Mouse (Mus musculus): ENCODE results near the gene Pcdh15.

The Pcdh15 gene

DNA sequence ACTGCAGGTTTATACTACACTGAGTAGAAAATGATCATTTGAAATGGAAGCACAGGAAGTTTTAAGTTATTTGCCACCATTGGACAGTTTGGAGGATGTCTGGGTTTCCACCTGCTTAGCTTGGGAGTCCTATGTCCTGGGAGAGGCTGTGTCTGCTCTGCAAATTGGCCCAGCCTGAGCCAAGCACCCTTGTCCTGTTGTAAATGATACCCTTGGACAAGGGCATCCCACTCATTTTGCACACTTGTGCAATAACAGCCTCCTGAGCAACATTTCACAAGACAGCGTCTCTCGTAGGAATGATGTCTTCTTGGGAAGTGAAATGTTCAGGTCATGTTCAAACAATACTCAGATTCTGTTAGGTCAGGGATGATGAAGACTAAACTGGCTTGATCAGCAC lies 1456.2 kb downstream of the Pcdh15 start:
- no peaks in the 10 kb centered on the region for H3K27me3 ChIP-seq (ENCODE audit: insufficient read depth, low read length)
- no peaks in the 10 kb centered on the region for H3K36me3 ChIP-seq (ENCODE audit: insufficient read depth, low read length)
- no peaks in the 10 kb centered on the region for H3K4me1 ChIP-seq (replicated peaks; ENCODE audit: low read depth, low read length)
- H3K4me3 ChIP-seq (replicated peaks; ENCODE audit: low read length) = no peak overlapping the region
- no peaks in the 10 kb centered on the region for H3K9me3 ChIP-seq (ENCODE audit: low read length)
- no peak for TF ChIP-seq POU5F1 (IDR thresholded peaks at IDR 0.05; ENCODE audit: borderline replicate concordance, low read length)
- no peak for TF ChIP-seq CTCF (conservative IDR thresholded peaks at IDR 0.05; ENCODE audit: low read length)
- TF ChIP-seq NANOG (IDR thresholded peaks at IDR 0.05; ENCODE audit: borderline replicate concordance, low read length) = no peak

DNA sequence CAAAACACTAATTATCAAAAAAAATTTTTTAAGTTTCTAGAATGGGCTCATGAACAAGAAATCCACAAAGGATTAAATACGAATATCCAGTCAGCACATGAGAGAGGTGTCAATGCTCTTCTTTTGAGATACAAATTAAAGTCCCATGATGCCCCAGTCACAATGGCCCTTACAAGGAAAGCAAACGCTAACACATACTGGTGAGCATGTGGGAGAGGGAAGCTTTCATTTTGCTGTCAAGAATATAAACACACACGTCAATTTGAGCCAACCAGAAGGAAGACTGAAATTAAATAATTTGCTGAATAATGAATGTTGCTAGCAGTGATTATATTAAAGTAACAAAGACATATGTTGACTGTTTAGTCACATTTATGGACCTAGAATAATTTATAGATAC lies 1470.5 kb downstream of the Pcdh15 start:
- H3K9me3 ChIP-seq (ENCODE audit: low read length) = no peaks in the 10 kb centered on the region
- H3K4me1 ChIP-seq (replicated peaks; ENCODE audit: low read depth, low read length) = no peaks in the 10 kb centered on the region
- no peaks in the 10 kb centered on the region for H3K27me3 ChIP-seq (ENCODE audit: insufficient read depth, low read length)
- no peak overlapping the region for H3K4me3 ChIP-seq (replicated peaks; ENCODE audit: low read length)
- TF ChIP-seq POU5F1 (IDR thresholded peaks at IDR 0.05; ENCODE audit: borderline replicate concordance, low read length) (no peak), NANOG (IDR thresholded peaks at IDR 0.05; ENCODE audit: borderline replicate concordance, low read length) (no peak), CTCF (conservative IDR thresholded peaks at IDR 0.05; ENCODE audit: low read length) (no peak)
- no peaks in the 10 kb centered on the region for H3K36me3 ChIP-seq (ENCODE audit: insufficient read depth, low read length)

DNA sequence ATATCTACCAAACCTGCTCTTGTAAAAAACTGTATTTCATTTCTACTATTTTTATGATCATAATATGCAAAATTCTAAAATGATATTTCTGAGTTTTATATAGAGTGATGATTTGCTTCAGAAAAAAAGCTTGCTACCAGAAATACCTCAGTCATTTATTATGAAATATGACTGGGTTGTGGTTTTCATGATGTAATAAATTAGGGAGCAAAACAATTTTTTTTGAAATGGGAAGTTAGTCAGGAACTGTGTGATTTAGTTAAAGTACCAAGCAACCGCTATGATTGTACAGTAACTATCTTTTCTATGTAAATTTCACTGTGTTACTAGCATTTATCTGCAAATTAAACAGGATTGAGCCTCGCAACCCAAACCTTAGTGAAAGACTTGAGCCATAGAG lies 1480.8 kb downstream of the Pcdh15 start:
- Histone ChIP-seq H3K9me3 (ENCODE audit: low read length) (no peaks in the 10 kb centered on the region), H3K4me3 (replicated peaks; ENCODE audit: low read length) (no peak overlapping the region), H3K27me3 (ENCODE audit: insufficient read depth, low read length) (no peaks in the 10 kb centered on the region), H3K36me3 (ENCODE audit: insufficient read depth, low read length) (no peaks in the 10 kb centered on the region), H3K4me1 (replicated peaks; ENCODE audit: low read depth, low read length) (no peaks in the 10 kb centered on the region)
- TF ChIP-seq NANOG (IDR thresholded peaks at IDR 0.05; ENCODE audit: borderline replicate concordance, low read length) (no peak), POU5F1 (IDR thresholded peaks at IDR 0.05; ENCODE audit: borderline replicate concordance, low read length) (no peak), CTCF (conservative IDR thresholded peaks at IDR 0.05; ENCODE audit: low read length) (no peak)

DNA sequence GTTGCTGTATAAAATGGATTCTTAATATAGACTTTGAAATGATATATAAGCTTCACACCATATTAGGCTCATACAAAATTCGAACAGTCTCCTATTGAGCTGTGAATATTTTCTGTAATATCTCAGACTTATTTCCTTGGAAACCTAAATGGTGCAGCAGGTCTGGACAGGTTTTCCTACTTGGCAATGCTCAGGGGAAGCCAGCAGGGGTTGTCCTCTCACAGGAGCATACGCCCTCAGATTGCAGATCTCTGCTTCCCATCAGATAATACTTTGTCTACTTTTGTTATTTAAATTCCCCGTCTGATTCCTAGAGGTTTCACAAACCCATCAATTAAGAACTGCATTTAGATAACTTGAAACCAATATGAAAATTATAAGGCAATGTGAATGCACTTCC lies 1492.7 kb downstream of the Pcdh15 start:
- Histone ChIP-seq H3K4me1 (replicated peaks; ENCODE audit: low read depth, low read length) (no peaks in the 10 kb centered on the region), H3K27me3 (ENCODE audit: insufficient read depth, low read length) (no peaks in the 10 kb centered on the region), H3K9me3 (ENCODE audit: low read length) (no peaks in the 10 kb centered on the region), H3K36me3 (ENCODE audit: insufficient read depth, low read length) (no peaks in the 10 kb centered on the region), H3K4me3 (replicated peaks; ENCODE audit: low read length) (no peak overlapping the region)
- TF ChIP-seq NANOG (IDR thresholded peaks at IDR 0.05; ENCODE audit: borderline replicate concordance, low read length) (no peak), POU5F1 (IDR thresholded peaks at IDR 0.05; ENCODE audit: borderline replicate concordance, low read length) (no peak), CTCF (conservative IDR thresholded peaks at IDR 0.05; ENCODE audit: low read length) (no peak)

DNA sequence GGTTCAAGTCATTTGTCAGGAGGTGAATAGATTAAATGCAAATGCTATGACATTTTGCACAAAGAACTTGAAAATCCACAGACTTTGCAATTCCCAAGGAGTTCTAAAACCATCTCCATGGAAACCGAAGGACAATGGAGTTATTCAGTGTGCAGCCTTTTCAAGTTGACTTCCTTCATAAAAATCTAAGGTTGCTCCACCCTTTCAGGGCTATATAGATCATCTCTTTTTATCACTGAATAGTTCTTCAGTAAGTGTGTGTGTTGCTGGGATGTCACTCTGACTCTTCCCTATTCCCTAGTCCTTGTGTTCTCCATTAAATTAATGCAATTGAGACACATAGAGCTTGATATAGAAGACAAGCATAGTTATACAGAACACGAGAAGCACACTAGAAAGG lies 1508.5 kb downstream of the Pcdh15 start:
- peaks cover 11% of the 10 kb centered on the region for H3K4me1 ChIP-seq (replicated peaks; ENCODE audit: low read depth, low read length)
- no peaks in the 10 kb centered on the region for H3K27me3 ChIP-seq (ENCODE audit: insufficient read depth, low read length)
- no peak overlapping the region for H3K4me3 ChIP-seq (replicated peaks; ENCODE audit: low read length)
- H3K9me3 ChIP-seq (ENCODE audit: low read length) = no peaks in the 10 kb centered on the region
- no peak for TF ChIP-seq NANOG (IDR thresholded peaks at IDR 0.05; ENCODE audit: borderline replicate concordance, low read length)
- no peak for TF ChIP-seq CTCF (conservative IDR thresholded peaks at IDR 0.05; ENCODE audit: low read length)
- TF ChIP-seq POU5F1 (IDR thresholded peaks at IDR 0.05; ENCODE audit: borderline replicate concordance, low read length) = no peak
- H3K36me3 ChIP-seq (ENCODE audit: insufficient read depth, low read length) = no peaks in the 10 kb centered on the region

DNA sequence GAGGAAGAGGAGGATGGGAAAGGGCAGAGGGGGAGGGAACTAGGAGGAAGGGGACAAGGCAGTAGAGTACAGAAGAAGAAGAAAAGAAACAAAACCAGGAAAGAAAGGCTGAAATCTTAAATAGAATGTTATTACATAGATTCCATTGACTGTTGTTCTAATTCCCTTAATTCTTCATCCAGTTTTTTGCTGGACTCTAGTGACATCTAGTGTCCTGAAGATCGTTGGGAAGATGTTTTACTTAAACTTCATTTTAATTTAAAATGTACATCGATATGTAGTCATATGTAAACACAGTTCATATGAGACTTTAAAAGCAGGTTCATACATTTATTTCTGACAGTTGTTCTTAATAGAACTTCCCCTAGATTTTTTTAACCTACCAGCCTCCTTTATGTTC lies 1522.7 kb downstream of the Pcdh15 start:
- no peaks in the 10 kb centered on the region for H3K4me1 ChIP-seq (replicated peaks; ENCODE audit: low read depth, low read length)
- H3K9me3 ChIP-seq (ENCODE audit: low read length) = peaks cover 12% of the 10 kb centered on the region
- no peaks in the 10 kb centered on the region for H3K36me3 ChIP-seq (ENCODE audit: insufficient read depth, low read length)
- TF ChIP-seq NANOG (IDR thresholded peaks at IDR 0.05; ENCODE audit: borderline replicate concordance, low read length) (no peak), CTCF (conservative IDR thresholded peaks at IDR 0.05; ENCODE audit: low read length) (no peak), POU5F1 (IDR thresholded peaks at IDR 0.05; ENCODE audit: borderline replicate concordance, low read length) (no peak)
- H3K4me3 ChIP-seq (replicated peaks; ENCODE audit: low read length) = no peak overlapping the region
- no peaks in the 10 kb centered on the region for H3K27me3 ChIP-seq (ENCODE audit: insufficient read depth, low read length)

DNA sequence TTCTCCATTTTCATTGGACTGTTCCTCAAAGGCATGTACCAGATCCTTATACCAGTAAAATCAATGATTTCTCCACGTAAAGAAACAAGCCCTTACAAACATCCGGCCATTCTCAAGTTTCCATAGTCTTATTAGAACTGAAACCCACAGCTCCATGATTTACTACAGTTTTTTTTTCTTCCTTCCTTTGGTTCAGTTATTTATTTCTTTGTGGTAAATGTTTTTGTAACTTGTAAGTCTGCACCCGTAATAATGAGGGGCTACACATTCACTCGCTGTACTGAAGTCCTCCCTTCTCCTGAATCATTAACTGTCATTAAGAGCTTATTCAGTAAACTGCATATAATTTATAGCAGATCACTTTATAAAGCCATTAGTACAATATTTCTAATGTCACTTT lies 1526.6 kb downstream of the Pcdh15 start:
- Histone ChIP-seq H3K9me3 (ENCODE audit: low read length) (no peaks in the 10 kb centered on the region), H3K4me1 (replicated peaks; ENCODE audit: low read depth, low read length) (no peaks in the 10 kb centered on the region), H3K4me3 (replicated peaks; ENCODE audit: low read length) (no peak overlapping the region), H3K36me3 (ENCODE audit: insufficient read depth, low read length) (no peaks in the 10 kb centered on the region), H3K27me3 (ENCODE audit: insufficient read depth, low read length) (peaks cover 2% of the 10 kb centered on the region; the same call in 1 of the 2 replicates)
- TF ChIP-seq CTCF (conservative IDR thresholded peaks at IDR 0.05; ENCODE audit: low read length) (no peak), NANOG (IDR thresholded peaks at IDR 0.05; ENCODE audit: borderline replicate concordance, low read length) (no peak), POU5F1 (IDR thresholded peaks at IDR 0.05; ENCODE audit: borderline replicate concordance, low read length) (no peak)

DNA sequence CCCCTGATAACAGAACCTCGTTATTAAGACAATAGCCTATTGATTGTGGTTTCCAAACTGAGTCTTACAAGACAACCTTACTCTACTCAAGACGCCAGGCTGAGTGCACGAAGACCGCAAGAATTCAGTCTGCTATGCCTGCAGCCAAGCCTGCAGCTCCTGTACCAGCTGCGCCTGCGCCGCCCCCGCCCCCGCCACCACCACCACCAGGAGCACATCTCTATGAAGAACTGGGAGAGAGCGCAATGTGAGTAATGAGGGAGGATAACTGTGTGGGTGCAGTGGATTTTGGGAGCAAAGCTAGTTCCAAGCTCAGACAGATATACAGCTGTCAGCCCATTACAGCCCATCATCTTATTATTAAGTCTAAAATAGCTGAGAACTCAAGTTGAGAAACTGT lies 1527.5 kb downstream of the Pcdh15 start:
- TF ChIP-seq POU5F1 (IDR thresholded peaks at IDR 0.05; ENCODE audit: borderline replicate concordance, low read length) = no peak
- TF ChIP-seq NANOG (IDR thresholded peaks at IDR 0.05; ENCODE audit: borderline replicate concordance, low read length) = no peak
- TF ChIP-seq CTCF (conservative IDR thresholded peaks at IDR 0.05; ENCODE audit: low read length) = no peak
- H3K36me3 ChIP-seq (ENCODE audit: insufficient read depth, low read length) = no peaks in the 10 kb centered on the region

DNA sequence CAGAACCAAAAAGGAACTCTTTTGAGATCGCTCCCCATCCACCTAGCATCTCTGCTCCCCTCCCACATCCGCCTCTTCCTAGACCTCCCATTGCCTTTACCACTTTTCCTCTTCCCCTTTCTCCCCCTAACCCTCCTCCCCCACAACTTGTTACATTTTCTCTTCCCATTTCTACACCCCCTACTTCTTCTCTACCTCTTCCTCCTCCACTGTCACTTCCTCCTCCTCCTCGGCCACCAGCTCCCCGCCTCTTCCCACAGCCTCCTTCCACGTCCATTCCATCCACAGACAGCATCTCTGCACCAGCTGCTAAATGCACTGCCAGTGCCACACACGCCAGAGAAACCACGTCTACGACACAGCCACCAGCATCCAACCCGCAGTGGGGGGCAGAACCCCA lies 1532.2 kb downstream of the Pcdh15 start:
- H3K36me3 ChIP-seq (ENCODE audit: insufficient read depth, low read length) = no peaks in the 10 kb centered on the region
- TF ChIP-seq CTCF (conservative IDR thresholded peaks at IDR 0.05; ENCODE audit: low read length) (no peak), POU5F1 (IDR thresholded peaks at IDR 0.05; ENCODE audit: borderline replicate concordance, low read length) (no peak), NANOG (IDR thresholded peaks at IDR 0.05; ENCODE audit: borderline replicate concordance, low read length) (no peak)
- H3K4me3 ChIP-seq (replicated peaks; ENCODE audit: low read length) = no peak overlapping the region

More for the DNA sequence above, 1527.5 kb downstream of the Pcdh15 start:
- H3K4me1 ChIP-seq (replicated peaks; ENCODE audit: low read depth, low read length) = no peaks in the 10 kb centered on the region
- peaks cover 9% of the 10 kb centered on the region for H3K27me3 ChIP-seq (ENCODE audit: insufficient read depth, low read length)
- no peaks in the 10 kb centered on the region for H3K9me3 ChIP-seq (ENCODE audit: low read length)
- no peak overlapping the region for H3K4me3 ChIP-seq (replicated peaks; ENCODE audit: low read length)

More for the DNA sequence above, 1532.2 kb downstream of the Pcdh15 start:
- no peaks in the 10 kb centered on the region for H3K4me1 ChIP-seq (replicated peaks; ENCODE audit: low read depth, low read length)
- H3K27me3 ChIP-seq (ENCODE audit: insufficient read depth, low read length) = peaks cover 11% of the 10 kb centered on the region
- H3K9me3 ChIP-seq (ENCODE audit: low read length) = no peaks in the 10 kb centered on the region
